Mouse (Mus musculus): Measurements from ENCODE around the gene Arhgef1.

DNA sequence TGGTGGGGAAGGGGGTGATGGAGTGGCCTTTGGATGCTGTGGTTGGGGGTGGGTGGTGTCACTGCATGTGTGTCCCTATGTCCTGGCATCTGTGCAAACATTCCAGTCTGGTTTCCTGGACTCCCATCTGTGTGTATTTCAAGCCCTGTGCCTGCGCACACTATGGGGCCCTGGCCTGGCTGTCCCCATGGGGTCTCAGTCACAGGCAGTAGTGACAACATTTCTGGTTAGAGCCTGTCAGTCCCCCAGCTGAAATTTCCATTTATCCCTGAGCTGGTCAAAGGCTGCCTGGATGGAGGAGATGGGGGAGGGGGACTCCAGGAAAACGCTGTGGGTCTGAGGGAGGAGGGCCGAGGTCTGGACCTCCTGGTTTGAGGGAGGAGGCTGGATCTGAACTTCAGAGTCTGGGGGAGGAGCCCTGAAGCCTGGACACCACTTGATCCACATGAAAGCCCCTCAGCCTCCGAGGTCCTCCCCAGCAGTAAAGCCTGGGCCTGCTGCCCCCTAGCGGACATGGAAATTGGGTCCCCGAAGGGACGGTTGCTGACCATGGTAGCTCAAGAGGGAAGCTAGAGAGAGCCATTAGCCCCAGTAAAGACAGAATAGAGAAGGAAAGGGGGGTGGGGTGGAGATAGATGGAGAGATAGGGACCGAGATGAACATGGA, 47.4 kb downstream of the Arhgef1 start:
- peak; percentile 90 for TF ChIP-seq CTCF (IDR thresholded peaks at IDR 0.05; ENCODE audit: low read depth)
- TF ChIP-seq EP300 (optimal IDR thresholded peaks at IDR 0.05) = no peak

Measured in stomach, postnatal 0 days (tissue).